Mouse (Mus musculus) myocyte (in vitro differentiated cells): ENCODE measurements at regions not wholly inside any gene's neighbourhood (a gene's known extent, or its start where the extent isn't known, plus 50 kb on each side); places are given as distances from the start of the nearest gene placed in this dataset.

ENCODE experiments used
- H3K27me3 ChIP-seq: one replicate; pipeline ENCODE4 v1.6.1; 2011; ENCODE audit not compliant: control insufficient read depth, insufficient read depth, insufficient read length
- H3K36me3 ChIP-seq: one replicate; pipeline ENCODE4 v1.6.1; 2011; ENCODE audit not compliant: control insufficient read depth, insufficient read depth
- H3K4me2 ChIP-seq: one replicate; pipeline ENCODE4 v1.6.1; 2011; ENCODE audit warnings: low read depth, control low read depth
- H3K4me3 ChIP-seq: one replicate; pipeline ENCODE4 v1.5.1; 2011; ENCODE audit warnings: mild to moderate bottlenecking, control low read depth, moderate library complexity
- H3K79me2 ChIP-seq: one replicate; pipeline ENCODE4 v1.6.1; 2011; ENCODE audit not compliant: control insufficient read depth, insufficient read depth
- H3ac ChIP-seq: one replicate; pipeline ENCODE4 v1.6.1; 2011; ENCODE audit not compliant: control insufficient read depth, insufficient read length
- CEBPB ChIP-seq: IDR thresholded peaks from 2 replicates; pipeline ENCODE4 v1.6.1; 2011; ENCODE audit warnings: mild to moderate bottlenecking, moderate library complexity; ENCODE audit not compliant: poor library complexity, insufficient read depth, severe bottlenecking
- E2F4 ChIP-seq: IDR thresholded peaks from one replicate; pipeline ENCODE4 v1.6.1; 2011; ENCODE audit warnings: mild to moderate bottlenecking, control low read depth, moderate library complexity; ENCODE audit not compliant: insufficient read depth
- MAX ChIP-seq: IDR thresholded peaks from one replicate; pipeline ENCODE4 v1.6.1; 2011; ENCODE audit warnings: low read depth, mild to moderate bottlenecking, control low read depth
- MYOD1 ChIP-seq, 3 experiments: IDR thresholded peaks; one replicate each; pipeline ENCODE4 v1.6.1; 2011; ENCODE audit warnings: control low read depth in 2 of 3, low read depth in 2 of 3, mild to moderate bottlenecking in 2 of 3, moderate library complexity in 1 of 3; ENCODE audit not compliant: insufficient read length in 2 of 3, control insufficient read depth in 1 of 3
- MYOG ChIP-seq, 3 experiments: IDR thresholded peaks; one replicate each; pipeline ENCODE4 v1.6.1; 2011; ENCODE audit warnings: control low read depth in 2 of 3, low read depth in 2 of 3, mild to moderate bottlenecking in 2 of 3; ENCODE audit not compliant: insufficient read length in 2 of 3, control insufficient read depth in 1 of 3, insufficient read depth in 1 of 3
- POLR2A ChIP-seq: IDR thresholded peaks from one replicate; pipeline ENCODE4 v1.6.1; 2011; ENCODE audit warnings: low read depth, mild to moderate bottlenecking, control low read depth, moderate library complexity; ENCODE audit not compliant: insufficient read length
- POLR2AphosphoS2 ChIP-seq: IDR thresholded peaks from one replicate; pipeline ENCODE4 v1.6.1; 2011; ENCODE audit warnings: low read depth, control low read depth; ENCODE audit not compliant: insufficient read length
- REST ChIP-seq: IDR thresholded peaks from one replicate; pipeline ENCODE4 v1.6.1; 2011; ENCODE audit warnings: mild to moderate bottlenecking, control low read depth, moderate library complexity; ENCODE audit not compliant: insufficient read depth, insufficient read length
- SRF ChIP-seq: IDR thresholded peaks from one replicate; pipeline ENCODE4 v1.6.1; 2011; ENCODE audit warnings: low read depth; ENCODE audit not compliant: control insufficient read depth, insufficient read length
- TCF12 ChIP-seq: IDR thresholded peaks from one replicate; pipeline ENCODE4 v1.6.1; 2011; ENCODE audit warnings: mild to moderate bottlenecking, control low read depth; ENCODE audit not compliant: poor library complexity, insufficient read depth, severe bottlenecking
- TCF3 ChIP-seq: IDR thresholded peaks from one replicate; pipeline ENCODE4 v1.6.1; 2011; ENCODE audit warnings: low read depth, control low read depth; ENCODE audit not compliant: insufficient read length
- USF1 ChIP-seq: IDR thresholded peaks from one replicate; pipeline ENCODE4 v1.6.1; 2011; ENCODE audit warnings: low read depth, mild to moderate bottlenecking, control low read depth, moderate library complexity

DNA sequence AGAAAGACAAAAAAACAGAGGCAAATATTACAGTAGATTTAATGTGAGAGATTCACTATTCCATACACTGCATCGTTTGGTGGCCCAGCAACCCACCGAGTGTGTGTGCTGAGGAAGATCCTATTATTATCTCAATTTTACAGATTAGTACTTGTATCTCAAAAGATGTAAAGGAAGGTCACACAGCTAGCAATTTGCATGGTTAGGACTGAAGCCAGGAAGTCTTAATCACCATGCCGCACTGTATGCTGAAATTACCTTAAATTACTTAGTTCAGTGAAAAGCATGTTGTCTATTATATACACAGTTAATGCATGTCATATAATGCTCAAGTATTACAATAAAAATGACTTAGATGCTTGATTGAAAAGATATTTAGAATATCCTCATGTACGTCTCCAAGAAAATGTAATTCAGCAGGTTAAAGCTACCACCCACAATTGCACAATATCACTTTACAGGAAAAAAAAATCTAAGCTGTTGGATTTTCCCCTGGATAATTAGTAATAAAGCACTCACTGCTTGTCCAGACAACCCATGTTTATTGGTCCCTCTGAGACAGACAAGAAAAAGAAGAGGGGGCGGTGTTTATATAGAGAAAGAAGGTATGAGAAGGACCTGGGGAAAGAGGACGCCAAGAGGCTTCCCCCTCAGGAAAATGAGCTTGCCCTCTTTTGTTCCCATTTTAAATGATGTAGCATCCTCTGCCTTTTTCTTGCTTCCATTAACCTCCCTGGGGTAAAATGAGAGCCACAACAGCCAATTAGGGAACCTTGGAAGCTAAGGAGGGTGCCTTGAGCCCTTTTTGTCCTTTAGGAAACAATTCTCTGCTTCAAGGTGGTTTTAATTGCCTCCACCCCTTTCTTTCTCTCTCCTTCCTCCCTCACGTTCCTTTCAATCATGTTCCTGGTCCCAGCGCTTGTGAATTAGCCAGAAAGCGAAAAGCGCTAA, 204.6 kb upstream of the Xrcc4 start:
- Histone ChIP-seq H3K36me3 (no peaks in the 10 kb centered on the region), H3K4me2 (no peak overlapping the region), H3K79me2 (no peaks in the 10 kb centered on the region), H3K4me3 (no peak overlapping the region), H3K27me3 (no peaks in the 10 kb centered on the region), H3ac (no peak overlapping the region)
- TF ChIP-seq POLR2AphosphoS2 (no peak), USF1 (no peak), MAX (no peak), TCF12 (no peak), MYOD1 (IDR thresholded peaks at IDR 0.05; ENCODE audit: control insufficient read depth in 1 of 3, insufficient read length in 2 of 3, low read depth in 2 of 3) (no peak)

DNA sequence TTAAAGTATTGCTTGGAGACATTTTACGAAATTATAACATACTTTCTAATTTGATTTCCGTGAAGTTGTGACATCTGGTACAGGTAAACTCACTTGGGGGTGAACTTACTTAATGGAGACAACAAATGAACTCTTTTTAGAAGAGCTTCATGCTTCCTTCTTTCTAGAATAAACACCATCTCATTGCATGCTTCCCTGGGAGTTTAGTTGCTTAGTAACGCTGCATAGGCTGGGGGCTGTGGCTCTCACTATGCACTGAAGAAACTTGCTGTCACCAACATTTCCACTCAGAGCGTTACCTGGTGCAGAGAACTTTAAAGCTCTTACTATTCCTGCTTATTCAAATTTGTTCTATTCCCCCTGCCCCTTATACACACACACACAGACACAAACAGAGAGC, 203.5 kb upstream of the Xrcc4 start:
- TF ChIP-seq POLR2A, result no peak
- no peak for TF ChIP-seq SRF
- TF ChIP-seq USF1, result no peak
- TF ChIP-seq MAX, result no peak
- no peak for TF ChIP-seq CEBPB
- TF ChIP-seq POLR2AphosphoS2, result no peak
- no peak for TF ChIP-seq REST
- TF ChIP-seq E2F4, result no peak
- no peak for TF ChIP-seq MYOG (IDR thresholded peaks at IDR 0.05; ENCODE audit: control insufficient read depth in 1 of 3, insufficient read depth in 1 of 3, insufficient read length in 2 of 3, low read depth in 2 of 3)
- no peak for TF ChIP-seq TCF3
- TF ChIP-seq MYOD1 (IDR thresholded peaks at IDR 0.05; ENCODE audit: control insufficient read depth in 1 of 3, insufficient read length in 2 of 3, low read depth in 2 of 3), result no peak
- TF ChIP-seq TCF12, result no peak
- H3K4me2 ChIP-seq, result no peak overlapping the region
- H3ac ChIP-seq, result no peak overlapping the region

DNA sequence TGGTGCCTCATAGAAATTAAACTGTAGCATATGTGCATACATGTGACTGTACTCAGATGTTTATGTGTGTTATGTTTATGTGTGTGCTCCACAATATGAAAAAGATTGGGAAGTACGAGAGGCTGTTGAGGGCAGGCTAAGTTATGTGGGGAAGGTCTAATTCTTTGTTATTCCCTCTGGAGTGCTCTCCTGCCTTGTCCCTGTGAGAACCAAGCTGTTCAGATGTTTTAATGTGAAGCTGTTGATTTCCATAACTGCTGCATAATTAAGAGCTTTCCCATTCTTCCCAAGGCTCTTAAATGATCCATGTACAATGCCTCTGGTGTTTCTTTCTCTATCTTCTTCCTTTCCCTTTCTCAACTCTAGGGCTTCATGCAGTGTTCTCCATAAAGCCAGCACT, 202.7 kb upstream of the Xrcc4 start:
- no peaks in the 10 kb centered on the region for H3K36me3 ChIP-seq
- no peak for TF ChIP-seq REST
- no peak for TF ChIP-seq POLR2AphosphoS2
- TF ChIP-seq TCF3, result no peak
- TF ChIP-seq E2F4, result no peak
- TF ChIP-seq CEBPB, result no peak
- no peak for TF ChIP-seq SRF
- no peak for TF ChIP-seq MYOD1 (IDR thresholded peaks at IDR 0.05; ENCODE audit: control insufficient read depth in 1 of 3, insufficient read length in 2 of 3, low read depth in 2 of 3)
- no peak for TF ChIP-seq TCF12
- TF ChIP-seq MAX, result no peak
- no peak for TF ChIP-seq USF1
- no peak for TF ChIP-seq POLR2A
- no peak for TF ChIP-seq MYOG (IDR thresholded peaks at IDR 0.05; ENCODE audit: control insufficient read depth in 1 of 3, insufficient read depth in 1 of 3, insufficient read length in 2 of 3, low read depth in 2 of 3)
- H3ac ChIP-seq, result no peak overlapping the region
- H3K79me2 ChIP-seq, result no peaks in the 10 kb centered on the region
- no peak overlapping the region for H3K4me3 ChIP-seq
- no peak overlapping the region for H3K4me2 ChIP-seq
- H3K27me3 ChIP-seq, result no peaks in the 10 kb centered on the region

More for the DNA sequence above, 203.5 kb upstream of the Xrcc4 start:
- H3K27me3 ChIP-seq, result no peaks in the 10 kb centered on the region
- no peaks in the 10 kb centered on the region for H3K79me2 ChIP-seq
- no peaks in the 10 kb centered on the region for H3K36me3 ChIP-seq
- H3K4me3 ChIP-seq, result no peak overlapping the region

DNA sequence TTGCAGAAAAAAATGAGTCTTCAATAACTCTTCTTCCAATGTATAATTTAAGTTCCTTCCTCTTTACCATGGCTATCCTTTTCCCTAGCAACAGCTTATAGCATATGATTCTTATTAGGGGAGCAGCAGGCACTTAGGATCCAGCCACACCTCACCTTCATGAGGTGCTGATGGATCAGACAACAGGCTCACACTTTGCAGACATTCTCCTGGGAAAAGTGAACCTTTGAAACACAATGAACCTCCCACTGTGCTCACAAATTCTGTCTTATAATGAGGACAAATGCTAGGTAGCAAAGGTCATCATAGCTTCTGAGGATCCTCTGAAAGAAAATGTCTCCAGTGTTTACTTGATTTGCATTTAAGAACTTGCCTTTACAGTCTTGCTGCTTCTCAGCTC, 191.6 kb upstream of the Xrcc4 start:
- H3K4me3 ChIP-seq, result no peak overlapping the region
- H3K79me2 ChIP-seq, result no peaks in the 10 kb centered on the region
- no peaks in the 10 kb centered on the region for H3K36me3 ChIP-seq
- no peak overlapping the region for H3K4me2 ChIP-seq
- TF ChIP-seq USF1, result no peak
- no peak overlapping the region for H3ac ChIP-seq
- H3K27me3 ChIP-seq, result no peaks in the 10 kb centered on the region

DNA sequence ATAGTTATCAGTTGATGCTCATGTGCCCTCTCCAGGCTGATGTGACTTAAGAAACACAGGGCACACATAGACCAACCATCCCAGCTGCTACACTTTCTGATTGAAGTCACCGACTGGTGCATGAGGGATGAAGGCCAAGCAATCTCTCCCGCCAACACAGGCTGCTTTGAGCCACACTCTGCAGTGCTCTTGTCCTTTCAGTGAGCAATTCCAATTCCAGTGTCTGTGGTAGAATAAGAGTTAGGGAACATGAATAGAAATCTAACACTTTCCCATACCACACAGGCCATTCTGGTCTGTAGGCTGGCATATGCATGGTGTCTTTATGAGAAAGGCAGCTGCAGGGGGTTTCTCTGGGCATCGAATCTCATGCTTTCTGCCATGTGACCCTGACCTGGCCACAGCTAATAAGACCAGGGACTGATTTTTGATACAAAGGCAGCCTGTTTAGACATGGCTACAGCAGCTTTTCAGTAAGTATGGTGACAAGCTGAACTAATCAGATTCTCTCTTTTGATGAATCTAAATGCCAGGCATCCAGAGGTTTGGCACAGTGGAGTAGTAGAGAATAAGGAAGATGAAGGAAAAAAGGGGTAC, 190.5 kb upstream of the Xrcc4 start:
- TF ChIP-seq MYOD1 (IDR thresholded peaks at IDR 0.05; ENCODE audit: control insufficient read depth in 1 of 3, insufficient read length in 2 of 3, low read depth in 2 of 3), result no peak
- no peak for TF ChIP-seq TCF12
- TF ChIP-seq POLR2A, result no peak
- TF ChIP-seq POLR2AphosphoS2, result no peak
- no peak for TF ChIP-seq MYOG (IDR thresholded peaks at IDR 0.05; ENCODE audit: control insufficient read depth in 1 of 3, insufficient read depth in 1 of 3, insufficient read length in 2 of 3, low read depth in 2 of 3)
- no peak for TF ChIP-seq SRF
- no peak for TF ChIP-seq USF1
- TF ChIP-seq TCF3, result no peak
- TF ChIP-seq CEBPB, result no peak
- TF ChIP-seq E2F4, result no peak
- no peak for TF ChIP-seq MAX
- no peak for TF ChIP-seq REST
- Histone ChIP-seq H3ac (no peak overlapping the region), H3K4me3 (no peak overlapping the region), H3K27me3 (no peaks in the 10 kb centered on the region), H3K36me3 (no peaks in the 10 kb centered on the region), H3K4me2 (peak overlapping the region; percentile 25), H3K79me2 (no peaks in the 10 kb centered on the region)
